Comparison of ENCODE assay signal across 9 mouse cellular contexts in the genomic region with DNA sequence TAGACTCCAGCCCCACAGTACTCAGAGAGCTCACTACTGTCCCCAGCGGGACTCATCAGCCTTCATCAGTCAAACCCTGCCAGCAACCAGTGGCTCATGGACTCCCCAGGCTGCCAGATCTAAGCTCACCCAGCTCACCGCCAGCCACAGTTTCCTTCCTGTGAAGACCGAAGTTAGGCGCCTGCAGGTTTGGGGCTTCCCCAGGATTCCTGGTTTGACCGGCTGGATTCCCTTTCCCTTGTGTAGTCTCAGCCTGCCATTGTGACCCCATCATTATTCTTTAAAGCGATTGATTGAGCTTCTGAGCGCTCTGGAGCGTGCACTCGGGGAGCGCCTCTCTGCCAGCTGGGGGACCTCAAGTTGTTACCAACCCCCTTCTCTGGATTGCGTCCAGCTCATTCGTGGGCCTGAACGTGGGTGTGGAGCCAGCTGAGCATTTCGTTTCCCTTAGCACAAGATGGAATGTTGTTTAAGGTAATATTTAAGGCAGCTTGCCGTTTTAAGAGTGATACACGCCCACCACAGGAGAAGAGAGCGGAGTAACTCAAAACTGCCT.
DNase-seq lines count a peak whose midpoint lies in the region; ATAC-seq lines count a peak whose summit lies in the region.
"Had no signal": no experiment of that assay in that cellular context is flagged by ENCODE, and none has a peak within 500 bp of the region (broad histone marks: within the 10 kb centered on the region; RNA-seq: fewer than 3 reads in every experiment).

No protein-coding gene starts in this region.

- WGBS in embryonic facial prominence, embryonic 15.5 days = 10% methylated on average over 17 of the region's 17 CpGs

- peak overlapping the region; percentile 32 for H3K4me2 ChIP-seq in embryonic facial prominence, embryonic 15.5 days (replicated peaks)

- H3K4me3 ChIP-seq in embryonic facial prominence, embryonic 15.5 days (replicated peaks) = no peak overlapping the region
- H3K4me3 ChIP-seq: heart, adult 2 months had no signal

- intact Hi-C loops in left cerebral cortex, postnatal 14 days (cut with DNase I) = loop anchor here (10.0 kb wide), 1 partner anchor 182 kb away; no protein-coding TSS in a partner anchor

- H3K27ac ChIP-seq in embryonic facial prominence, embryonic 15.5 days (replicated peaks) = peak overlapping the region; percentile 86
- H3K27ac ChIP-seq: heart, adult 2 months had no signal

- H3K9ac ChIP-seq in embryonic facial prominence, embryonic 15.5 days = no peak overlapping the region

- peak; percentile 78 for ATAC-seq in frontal cortex, adult (ENCODE audit: low TSS enrichment)
- no peak for ATAC-seq in embryonic facial prominence, embryonic 15.5 days (ENCODE audit: insufficient number of reproducible peaks, low FRiP score, low TSS enrichment, low read depth)
- ATAC-seq in erythroblast, adult 5-6 weeks (replicated peaks; ENCODE audit: low FRiP score, poor library complexity, severe bottlenecking) = no peak

- no peaks in the 10 kb centered on the region for H3K27me3 ChIP-seq in embryonic facial prominence, embryonic 15.5 days

- peaks cover 53% of the 10 kb centered on the region for H3K4me1 ChIP-seq in embryonic facial prominence, embryonic 15.5 days

- H3K9me3 ChIP-seq in embryonic facial prominence, embryonic 15.5 days (replicated peaks) = no peaks in the 10 kb centered on the region

- no peak for DNase-seq in frontal cortex, postnatal 14 days (ENCODE audit: low spot score in 2 of 2)
- DNase-seq in CD4-positive helper T cell, adult 2 months (ENCODE audit: low read depth, low spot score) = peak; percentile 70
- DNase-seq in left cerebral cortex, postnatal 14 days (ENCODE audit: low spot score in 2 of 2) = peak; percentile 65 to 68
- DNase-seq in right cerebral cortex, adult 2 months (ENCODE audit: low spot score in 2 of 2) = peak; percentile 63 to 69
- DNase-seq in cerebellum, adult 9-11 months = no peak

- no peaks in the 10 kb centered on the region for H3K36me3 ChIP-seq in embryonic facial prominence, embryonic 15.5 days

Comparison
In these comparisons a context has a peak if more than half of its experiments do, and no peak if none do; other contexts are left out.
1. DNase-seq: peak in CD4-positive helper T cell, adult 2 months (single experiment), left cerebral cortex, postnatal 14 days (2 of 2) and right cerebral cortex, adult 2 months (2 of 2); none in frontal cortex, postnatal 14 days (0 of 2) and cerebellum, adult 9-11 months (single experiment).